Mouse (Mus musculus) embryo, embryonic 11.5 days (tissue): ENCODE data around the gene Togaram2.

ENCODE experiments used
- DNase-seq: peaks from one replicate; pipeline ENCODE4 v3.0.0-alpha.2; 2012; ENCODE audit warnings: low read depth, low spot score

Togaram2 gene

GRCm38 (mm10) chr17:71682379-71682778 lies 9.3 kb downstream of the Togaram2 start:
- DNase-seq, result no peak

- no peak for DNase-seq
Measured at GRCm38 (mm10) chr17:71683281-71683680, 10.2 kb downstream of the Togaram2 start.

GRCm38 (mm10) chr17:71684103-71684608 lies 11.1 kb downstream of the Togaram2 start:
- DNase-seq, result no peak

GRCm38 (mm10) chr17:71687436-71687835 lies 14.4 kb downstream of the Togaram2 start:
- DNase-seq, result no peak

- DNase-seq, result no peak
Measured at GRCm38 (mm10) chr17:71689903-71690302, 16.8 kb downstream of the Togaram2 start.

GRCm38 (mm10) chr17:71691361-71691875 lies 18.4 kb downstream of the Togaram2 start:
- DNase-seq, result no peak

- DNase-seq, result no peak
Measured at GRCm38 (mm10) chr17:71693313-71693712, 20.3 kb downstream of the Togaram2 start.

- no peak for DNase-seq
Measured at GRCm38 (mm10) chr17:71693780-71694179, 20.7 kb downstream of the Togaram2 start.

GRCm38 (mm10) chr17:71695151-71695550 lies 22.1 kb downstream of the Togaram2 start:
- DNase-seq, result no peak

GRCm38 (mm10) chr17:71695716-71696315 lies 22.8 kb downstream of the Togaram2 start:
- no peak for DNase-seq

GRCm38 (mm10) chr17:71696396-71696795 lies 23.3 kb downstream of the Togaram2 start:
- DNase-seq, result no peak

GRCm38 (mm10) chr17:71697896-71698618 lies 25.0 kb downstream of the Togaram2 start:
- DNase-seq, result no peak

- DNase-seq, result no peak
Measured at GRCm38 (mm10) chr17:71698619-71698956, 25.5 kb downstream of the Togaram2 start.

GRCm38 (mm10) chr17:71705113-71705512 lies 32.1 kb downstream of the Togaram2 start:
- no peak for DNase-seq

- no peak for DNase-seq
Measured at GRCm38 (mm10) chr17:71705550-71706480, 32.8 kb downstream of the Togaram2 start.

- DNase-seq, result no peak
Measured at GRCm38 (mm10) chr17:71707715-71708114, 34.7 kb downstream of the Togaram2 start.

GRCm38 (mm10) chr17:71712279-71712678 lies 39.2 kb downstream of the Togaram2 start:
- no peak for DNase-seq

- DNase-seq, result no peak
Measured at GRCm38 (mm10) chr17:71715034-71715433, 42.0 kb downstream of the Togaram2 start.

GRCm38 (mm10) chr17:71717881-71718625 lies 45.0 kb downstream of the Togaram2 start:
- DNase-seq, result no peak

GRCm38 (mm10) chr17:71720434-71720833 lies 47.4 kb downstream of the Togaram2 start:
- no peak for DNase-seq

- no peak for DNase-seq
Measured at GRCm38 (mm10) chr17:71721019-71721418, 48.0 kb downstream of the Togaram2 start.
